Mouse (Mus musculus) heart, embryonic 11.5 days (tissue): ENCODE results near the gene Cryaa. TPM values are rescaled to one million over a fixed set of nuclear protein-coding genes. Genes with fewer than 3 reads are reported as not detected.
A peak's percentile ranks its signal among the peaks of the same experiment; 100 is the strongest.

Source experiments
- ATAC-seq: fragments of 200-750 bp; cut with Nextera tagmentation; replicated peaks from 2 replicates; pipeline ENCODE4 v1.8.0; 2017; ENCODE audit warnings: moderate library complexity; ENCODE audit not compliant: insufficient number of reproducible peaks, low FRiP score, low TSS enrichment
- H3K27ac ChIP-seq: fragments of 300-500 bp; sonication (generic); 2 replicates; pipeline ENCODE4 v1.5.1; 2014; ENCODE audit warnings: mild to moderate bottlenecking, low read depth, low read length
- H3K27me3 ChIP-seq: fragments of 300-500 bp; sonication (generic); 2 replicates; pipeline ENCODE4 v1.6.1; 2014; ENCODE audit warnings: mild to moderate bottlenecking, low read length, mixed read lengths; ENCODE audit not compliant: control insufficient read depth, insufficient read depth
- H3K36me3 ChIP-seq: fragments of 300-500 bp; sonication (generic); 2 replicates; pipeline ENCODE4 v1.6.1; 2014; ENCODE audit warnings: mild to moderate bottlenecking, low read length, moderate library complexity, mixed read lengths; ENCODE audit not compliant: control insufficient read depth, insufficient read depth
- H3K4me1 ChIP-seq: fragments of 300-500 bp; sonication (generic); 2 replicates; pipeline ENCODE4 v1.6.1; 2014; ENCODE audit warnings: low read length; ENCODE audit not compliant: control insufficient read depth, insufficient read depth
- H3K4me2 ChIP-seq: fragments of 300-500 bp; sonication (generic); 2 replicates; pipeline ENCODE4 v1.6.1; 2014; ENCODE audit warnings: mild to moderate bottlenecking, moderate library complexity
- H3K4me3 ChIP-seq: fragments of 300-500 bp; sonication (generic); 2 replicates; pipeline ENCODE4 v1.5.1; 2014; ENCODE audit warnings: low read depth, low read length
- H3K9ac ChIP-seq: fragments of 300-500 bp; sonication (generic); 2 replicates; pipeline ENCODE4 v1.6.1; 2014; ENCODE audit warnings: mild to moderate bottlenecking, low read depth, low read length, moderate library complexity
- H3K9me3 ChIP-seq: fragments of 300-500 bp; sonication (generic); replicated peaks from 2 replicates; pipeline ENCODE4 v1.6.1; 2016; ENCODE audit warnings: low read length; ENCODE audit not compliant: control insufficient read depth
- whole genome bisulfite sequencing: fragments of 180-500 bp; shearing (Covaris S2); extraction: QIAGEN DNeasy Blood & Tissue Kit; methylation state at CpG from one replicate; pipeline ENCODE4 v1.1.7; 2014; ENCODE audit not compliant: insufficient replicate concordance; 5-methylcytosine and 5-hydroxymethylcytosine counted together
- polyA plus RNA-seq: library from polyadenylated mRNA; unstranded; fragments of >200 nt; fragmentation: Nextera tagmentation; extraction: Ambion mirVana; gene quantifications from 2 replicates; pipeline ENCODE4 v1.2.1, GENCODE M21; 2014

Cryaa gene
- polyA plus RNA-seq, 1 experiment from 2014 or later, result not detected

- 60% methylated on average over 7 of the region's 7 CpGs for WGBS
These were observed 31.6 kb downstream of the Cryaa start for GRCm38 (mm10) chr17:31709121-31709741.

DNA sequence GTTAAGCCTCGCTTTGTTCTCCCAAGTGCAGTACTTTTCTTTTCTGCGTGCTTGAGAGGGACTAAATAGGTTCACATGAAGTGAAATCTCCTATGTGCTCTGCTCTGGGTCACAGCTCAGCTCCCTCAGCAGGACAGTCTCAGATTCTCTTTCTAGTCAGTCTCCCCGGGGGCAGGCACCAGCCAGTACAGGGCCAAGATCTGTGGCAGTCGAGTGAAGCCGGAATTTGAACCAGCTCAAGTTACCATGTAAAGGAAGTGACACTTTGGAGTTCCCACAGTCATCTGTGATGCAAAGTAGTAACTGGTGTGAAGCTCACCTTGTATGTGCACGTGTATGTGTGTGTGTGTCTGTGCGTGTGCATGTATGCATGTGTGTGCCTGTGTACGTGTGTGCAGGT, 32.8 kb downstream of the Cryaa start:
- Histone ChIP-seq H3K9ac (no peak overlapping the region), H3K9me3 (no peaks in the 10 kb centered on the region), H3K4me3 (no peak overlapping the region), H3K36me3 (no peaks in the 10 kb centered on the region), H3K4me2 (no peak overlapping the region), H3K27ac (no peak overlapping the region), H3K4me1 (no peaks in the 10 kb centered on the region), H3K27me3 (no peaks in the 10 kb centered on the region)
- ATAC-seq, result no peak
- WGBS, result 71% methylated on average over 8 of the region's 8 CpGs

More at GRCm38 (mm10) chr17:31709121-31709741, 31.6 kb downstream of the Cryaa start:
- Histone ChIP-seq H3K27ac (no peak overlapping the region), H3K36me3 (no peaks in the 10 kb centered on the region), H3K9ac (no peak overlapping the region), H3K4me2 (no peak overlapping the region), H3K9me3 (no peaks in the 10 kb centered on the region), H3K4me3 (no peak overlapping the region), H3K4me1 (no peaks in the 10 kb centered on the region), H3K27me3 (no peaks in the 10 kb centered on the region)
- no peak for ATAC-seq

GRCm38 (mm10) chr17:31713709-31714108, 36.1 kb downstream of the Cryaa start:
- Histone ChIP-seq H3K9me3 (no peaks in the 10 kb centered on the region), H3K36me3 (no peaks in the 10 kb centered on the region), H3K27ac (no peak overlapping the region), H3K4me3 (no peak overlapping the region), H3K4me1 (no peaks in the 10 kb centered on the region), H3K4me2 (no peak overlapping the region), H3K9ac (no peak overlapping the region), H3K27me3 (no peaks in the 10 kb centered on the region)
- no peak for ATAC-seq
- 79% methylated on average over 9 of the region's 9 CpGs for WGBS

- Histone ChIP-seq H3K9ac (no peak overlapping the region), H3K9me3 (no peaks in the 10 kb centered on the region), H3K4me1 (no peaks in the 10 kb centered on the region), H3K36me3 (no peaks in the 10 kb centered on the region), H3K27ac (no peak overlapping the region), H3K4me3 (no peak overlapping the region), H3K27me3 (no peaks in the 10 kb centered on the region), H3K4me2 (no peak overlapping the region)
- no peak for ATAC-seq
- 70% methylated on average over 3 of the region's 3 CpGs for WGBS
These were observed 36.5 kb downstream of the Cryaa start for GRCm38 (mm10) chr17:31714125-31714524.

- Histone ChIP-seq H3K4me2 (no peak overlapping the region), H3K4me3 (no peak overlapping the region), H3K27me3 (no peaks in the 10 kb centered on the region), H3K4me1 (no peaks in the 10 kb centered on the region), H3K9ac (no peak overlapping the region), H3K27ac (no peak overlapping the region), H3K9me3 (no peaks in the 10 kb centered on the region), H3K36me3 (no peaks in the 10 kb centered on the region)
- 85% methylated on average over 11 of the region's 11 CpGs for WGBS
- no peak for ATAC-seq
These were observed 37.4 kb downstream of the Cryaa start for GRCm38 (mm10) chr17:31715006-31715405.

GRCm38 (mm10) chr17:31721637-31722036, 44.0 kb downstream of the Cryaa start:
- no peak for ATAC-seq
- H3K4me1 ChIP-seq, result peaks cover 13% of the 10 kb centered on the region
- no peaks in the 10 kb centered on the region for H3K36me3 ChIP-seq
- no peak overlapping the region for H3K27ac ChIP-seq
- 77% methylated on average over 6 of the region's 6 CpGs for whole genome bisulfite sequencing
- no peak overlapping the region for H3K4me2 ChIP-seq
- no peaks in the 10 kb centered on the region for H3K9me3 ChIP-seq
- no peaks in the 10 kb centered on the region for H3K27me3 ChIP-seq
- H3K9ac ChIP-seq, result no peak overlapping the region
- no peak overlapping the region for H3K4me3 ChIP-seq

GRCm38 (mm10) chr17:31725366-31725765, 47.8 kb downstream of the Cryaa start:
- Histone ChIP-seq H3K4me3 (no peak overlapping the region), H3K27ac (no peak overlapping the region), H3K36me3 (no peaks in the 10 kb centered on the region), H3K4me2 (no peak overlapping the region), H3K4me1 (peaks cover 28% of the 10 kb centered on the region), H3K27me3 (no peaks in the 10 kb centered on the region), H3K9me3 (no peaks in the 10 kb centered on the region), H3K9ac (no peak overlapping the region)
- no peak for ATAC-seq
- WGBS, result 18% methylated on average over 6 of the region's 6 CpGs

DNA sequence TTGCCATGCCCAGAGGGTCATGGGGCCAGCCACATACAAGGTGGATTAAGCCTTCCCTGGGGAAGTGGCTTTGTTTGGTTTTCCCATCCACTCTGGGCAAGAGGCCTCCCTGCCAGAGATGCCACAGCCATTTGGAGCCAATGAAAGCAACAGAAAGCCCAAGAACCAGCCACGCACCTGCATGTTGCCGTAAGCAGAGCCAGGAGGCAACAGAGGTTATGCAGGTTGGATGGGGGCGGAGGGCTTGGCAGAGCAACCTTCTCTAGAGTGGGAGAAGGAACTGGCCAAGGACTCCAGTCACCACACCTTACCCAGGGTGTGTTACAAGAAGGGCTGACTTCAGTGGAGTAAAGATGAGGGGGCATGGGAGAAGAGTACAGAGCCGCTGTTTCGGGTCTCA, 48.6 kb downstream of the Cryaa start:
- Histone ChIP-seq H3K4me3 (no peak overlapping the region), H3K27ac (no peak overlapping the region), H3K4me2 (no peak overlapping the region), H3K36me3 (no peaks in the 10 kb centered on the region), H3K4me1 (peaks cover 36% of the 10 kb centered on the region), H3K27me3 (no peaks in the 10 kb centered on the region), H3K9ac (no peak overlapping the region), H3K9me3 (no peaks in the 10 kb centered on the region)
- 87% methylated on average over 5 of the region's 5 CpGs for WGBS
- no peak for ATAC-seq

- Histone ChIP-seq H3K27me3 (no peaks in the 10 kb centered on the region), H3K9ac (0 out of 2 replicates have a peak overlapping the region, but pooled peaks have one; percentile 6), H3K4me3 (no peak overlapping the region), H3K27ac (no peak overlapping the region), H3K9me3 (no peaks in the 10 kb centered on the region), H3K4me2 (no peak overlapping the region), H3K4me1 (peaks cover 36% of the 10 kb centered on the region), H3K36me3 (no peaks in the 10 kb centered on the region)
- ATAC-seq, result no peak
- WGBS, result 63% methylated on average over 4 of the region's 4 CpGs
These were observed 49.6 kb downstream of the Cryaa start for GRCm38 (mm10) chr17:31727230-31727629.
